Mouse (Mus musculus) embryonic facial prominence, embryonic 15.5 days (tissue): ENCODE measurements around the gene Kirrel3. TPM values are rescaled to one million over a fixed set of nuclear protein-coding genes. Genes with fewer than 3 reads are reported as not detected.

ENCODE experiments used
- ATAC-seq: fragments of 200-750 bp; cut with Nextera tagmentation; 2 replicates; pipeline ENCODE4 v1.8.0; 2017; ENCODE audit warnings: low read depth, moderate TSS enrichment; ENCODE audit not compliant: insufficient number of reproducible peaks, low FRiP score, low TSS enrichment
- H3K27ac ChIP-seq: fragments of 300-500 bp; sonication (generic); replicated peaks from 2 replicates; pipeline ENCODE4 v1.5.1; 2015; ENCODE audit warnings: mild to moderate bottlenecking, inconsistent platforms
- H3K27me3 ChIP-seq: fragments of 300-500 bp; sonication (generic); 2 replicates; pipeline ENCODE4 v1.6.1; 2015; ENCODE audit warnings: inconsistent platforms
- H3K36me3 ChIP-seq: fragments of 300-500 bp; sonication (generic); 2 replicates; pipeline ENCODE4 v1.6.1; 2015; ENCODE audit warnings: mild to moderate bottlenecking, inconsistent platforms
- H3K4me1 ChIP-seq: fragments of 300-500 bp; sonication (generic); 2 replicates; pipeline ENCODE4 v1.6.1; 2015; ENCODE audit warnings: inconsistent platforms
- H3K4me2 ChIP-seq: fragments of 300-500 bp; sonication (generic); replicated peaks from 2 replicates; pipeline ENCODE4 v1.6.1; 2015; ENCODE audit warnings: mild to moderate bottlenecking, inconsistent platforms
- H3K4me3 ChIP-seq: fragments of 300-500 bp; sonication (generic); replicated peaks from 2 replicates; pipeline ENCODE4 v1.5.1; 2015; ENCODE audit warnings: mild to moderate bottlenecking, inconsistent platforms
- H3K9ac ChIP-seq: fragments of 300-500 bp; sonication (generic); 2 replicates; pipeline ENCODE4 v1.6.1; 2015; ENCODE audit warnings: inconsistent platforms
- H3K9me3 ChIP-seq: fragments of 300-500 bp; sonication (generic); replicated peaks from 2 replicates; pipeline ENCODE4 v1.6.1; 2016; ENCODE audit warnings: inconsistent platforms
- WGBS: fragments of 180-500 bp; shearing (Covaris S2); methylation state at CpG from one replicate; pipeline ENCODE4 v1.1.7; 2015; 5-methylcytosine and 5-hydroxymethylcytosine counted together
- polyA plus RNA-seq: library from polyadenylated mRNA; unstranded; fragments of >200 nt; fragmentation: Nextera tagmentation; extraction: Ambion mirVana; gene quantifications from 2 replicates; pipeline ENCODE4 v1.2.1, GENCODE M21; 2015

Kirrel3 gene
- polyA plus RNA-seq, 1 experiment from 2014 or later = 6.6 TPM

DNA sequence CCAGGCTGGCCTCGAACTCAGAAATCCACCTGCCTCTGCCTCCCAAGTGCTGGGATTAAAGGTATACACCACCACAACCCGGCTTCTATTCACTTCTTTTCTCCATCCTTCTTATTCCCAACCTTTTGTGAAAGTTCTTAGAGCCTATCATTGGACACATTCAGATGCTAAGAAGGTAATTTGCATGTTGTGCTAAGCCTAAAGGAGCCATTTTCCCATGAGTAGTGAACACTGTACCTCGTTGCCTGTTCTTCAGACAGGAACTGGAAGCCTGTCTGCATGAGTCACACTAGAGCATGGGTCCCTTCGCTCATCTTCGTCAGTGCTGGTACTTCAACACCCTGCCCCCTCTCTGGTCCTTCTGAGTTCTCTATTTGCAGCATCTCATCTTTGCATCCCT lies 268.2 kb downstream of the Kirrel3 start:
- no peak overlapping the region for H3K4me3 ChIP-seq
- peaks cover 5% of the 10 kb centered on the region; the same call in 1 of the 2 replicates for H3K4me1 ChIP-seq
- no peak overlapping the region for H3K4me2 ChIP-seq
- no peak overlapping the region for H3K27ac ChIP-seq
- no peaks in the 10 kb centered on the region for H3K36me3 ChIP-seq
- no peak overlapping the region for H3K9ac ChIP-seq
- H3K9me3 ChIP-seq = no peaks in the 10 kb centered on the region
- WGBS = 81% methylated on average over 5 of the region's 5 CpGs
- no peaks in the 10 kb centered on the region for H3K27me3 ChIP-seq
- no peak for ATAC-seq

DNA sequence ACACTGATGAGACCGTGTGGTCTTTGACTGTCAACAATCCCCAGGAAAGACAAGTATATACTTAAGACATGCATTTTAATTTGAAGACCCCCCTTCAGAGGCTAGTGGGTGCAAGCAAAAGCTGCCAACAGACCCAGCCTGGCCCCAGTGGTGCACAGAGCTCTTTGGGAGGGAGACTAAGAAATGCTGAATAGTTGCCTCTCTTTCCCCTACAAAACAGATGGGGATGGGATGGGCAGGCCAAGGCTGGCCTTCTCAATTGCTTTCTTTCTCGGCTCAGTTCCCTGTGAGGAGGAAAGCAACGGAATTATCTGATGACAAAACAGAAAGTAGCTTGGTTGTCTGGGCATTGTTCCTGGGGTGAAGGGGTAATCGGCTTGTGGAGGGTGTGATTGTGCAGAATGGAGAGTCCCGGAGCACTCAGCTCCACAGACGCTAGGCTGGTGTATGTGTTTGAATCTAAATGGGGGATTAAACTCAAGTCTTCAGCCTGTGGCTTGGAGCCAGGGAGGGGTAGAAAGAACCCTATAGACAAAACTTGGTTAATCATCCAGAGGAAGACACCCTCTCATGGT lies 268.9 kb downstream of the Kirrel3 start:
- Histone ChIP-seq H3K4me1 (peaks cover 5% of the 10 kb centered on the region; the same call in 1 of the 2 replicates), H3K27ac (no peak overlapping the region), H3K4me3 (no peak overlapping the region), H3K36me3 (no peaks in the 10 kb centered on the region), H3K9ac (no peak overlapping the region), H3K4me2 (no peak overlapping the region), H3K27me3 (no peaks in the 10 kb centered on the region), H3K9me3 (no peaks in the 10 kb centered on the region)
- no peak for ATAC-seq
- WGBS = 67% methylated on average over 6 of the region's 6 CpGs

DNA sequence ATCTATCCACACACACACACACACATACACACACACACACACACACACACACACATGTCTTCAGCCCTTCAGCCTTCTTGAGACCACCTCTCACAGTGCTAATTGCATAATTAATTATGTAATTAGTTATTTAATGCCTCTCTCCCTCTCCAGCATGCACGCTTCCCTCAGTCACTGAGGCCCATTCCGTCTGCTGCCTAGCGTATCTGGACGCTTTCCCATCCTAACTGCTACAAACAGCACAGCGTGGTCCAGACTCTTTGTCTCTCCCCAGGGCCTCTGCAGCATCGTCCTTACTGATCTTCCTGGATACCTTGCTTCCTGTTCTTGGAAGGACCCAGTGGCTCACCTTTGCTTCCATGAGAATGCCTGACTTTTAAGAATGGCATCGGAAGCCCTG lies 270.4 kb downstream of the Kirrel3 start:
- Histone ChIP-seq H3K27me3 (no peaks in the 10 kb centered on the region), H3K27ac (no peak overlapping the region), H3K4me3 (no peak overlapping the region), H3K36me3 (no peaks in the 10 kb centered on the region), H3K9ac (no peak overlapping the region), H3K4me2 (no peak overlapping the region), H3K9me3 (no peaks in the 10 kb centered on the region), H3K4me1 (no peaks in the 10 kb centered on the region)
- ATAC-seq = no peak
- WGBS = 90% methylated on average over 7 of the region's 7 CpGs

DNA sequence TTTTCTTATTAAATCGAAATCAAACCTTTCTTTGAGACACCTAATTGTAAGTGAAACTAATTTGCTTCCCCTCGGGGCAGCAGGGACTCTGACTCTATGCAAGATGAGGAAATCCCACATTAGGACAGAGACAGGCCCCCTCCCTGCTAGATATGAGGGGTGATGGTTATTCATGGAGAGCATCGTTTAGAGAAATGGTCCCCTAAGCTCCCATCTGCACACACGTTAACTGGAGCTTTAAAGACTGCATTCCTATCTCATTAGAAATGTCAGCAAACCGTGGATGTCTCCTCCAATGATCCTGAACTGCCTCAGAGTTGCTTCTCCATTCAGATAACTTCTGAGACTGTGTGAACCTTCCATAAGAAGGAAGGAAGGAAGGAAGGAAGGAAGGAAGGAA lies 273.2 kb downstream of the Kirrel3 start:
- no peak for ATAC-seq
- Histone ChIP-seq H3K36me3 (no peaks in the 10 kb centered on the region), H3K27ac (no peak overlapping the region), H3K27me3 (no peaks in the 10 kb centered on the region), H3K4me2 (no peak overlapping the region), H3K4me3 (no peak overlapping the region), H3K4me1 (no peaks in the 10 kb centered on the region), H3K9ac (no peak overlapping the region), H3K9me3 (no peaks in the 10 kb centered on the region)
- 32% methylated on average over 5 of the region's 5 CpGs for WGBS

DNA sequence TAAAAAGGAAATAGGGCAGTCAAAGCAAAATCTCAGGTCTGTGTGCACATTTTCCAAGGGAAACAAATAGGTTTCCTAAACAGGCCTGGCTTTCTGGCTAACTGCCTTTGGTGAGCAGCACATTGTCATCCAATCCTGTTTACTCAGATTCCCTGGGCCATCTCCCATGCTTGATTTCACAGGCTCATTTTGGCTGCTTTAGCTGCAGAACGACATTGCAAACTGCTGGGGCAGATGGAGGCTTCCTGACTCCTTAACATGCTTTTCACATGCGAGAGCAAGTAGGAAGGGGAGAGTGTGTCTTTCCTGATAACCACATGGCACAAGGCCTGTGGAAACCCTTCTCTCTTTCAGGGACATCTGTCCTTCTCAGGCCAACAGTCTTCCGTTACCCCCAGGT lies 274.8 kb downstream of the Kirrel3 start:
- no peak for ATAC-seq
- H3K36me3 ChIP-seq = no peaks in the 10 kb centered on the region
- no peak overlapping the region for H3K9ac ChIP-seq
- H3K27me3 ChIP-seq = no peaks in the 10 kb centered on the region
- 67% methylated on average over 3 of the region's 3 CpGs for WGBS
- H3K4me3 ChIP-seq = no peak overlapping the region
- no peak overlapping the region for H3K4me2 ChIP-seq
- H3K9me3 ChIP-seq = no peaks in the 10 kb centered on the region
- H3K4me1 ChIP-seq = no peaks in the 10 kb centered on the region
- H3K27ac ChIP-seq = no peak overlapping the region

DNA sequence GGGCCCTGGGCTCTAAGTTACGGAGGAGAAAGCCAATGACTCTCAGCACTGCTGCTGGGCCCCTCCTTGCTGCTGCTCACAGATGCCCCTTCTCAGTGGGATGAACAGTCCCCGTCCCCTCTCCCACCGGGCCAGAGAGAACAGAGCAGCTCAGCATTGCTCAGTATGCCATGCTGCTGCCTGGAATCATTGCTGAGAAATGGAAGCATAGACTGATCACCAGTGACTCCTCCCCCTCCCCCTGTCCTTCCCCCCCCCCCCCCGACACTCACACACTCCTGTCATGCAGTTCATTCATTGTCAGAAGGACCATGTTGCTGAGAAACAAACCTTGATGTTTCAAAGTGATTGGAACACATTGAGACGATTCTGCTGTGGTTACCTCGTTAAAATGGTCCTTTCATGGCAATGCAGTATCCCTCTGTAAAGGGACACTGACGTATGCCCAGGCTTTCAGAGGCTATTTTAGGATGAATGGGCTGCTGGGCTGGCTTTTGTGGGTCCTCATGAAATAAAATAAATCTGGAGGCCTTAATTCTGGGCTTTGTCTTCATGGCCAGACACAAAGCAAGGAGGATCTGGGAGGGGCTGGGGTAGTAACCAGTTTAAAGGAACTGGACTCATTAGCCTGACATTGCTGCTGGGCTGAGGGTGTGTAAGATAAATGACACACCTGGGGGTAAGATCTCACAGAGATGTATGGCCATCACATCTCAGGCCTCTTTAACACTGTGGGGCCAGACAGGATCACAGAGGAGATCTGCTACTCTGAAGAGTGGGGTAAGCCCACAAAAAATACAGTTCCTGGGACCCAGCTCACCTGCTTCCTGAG lies 281.3 kb downstream of the Kirrel3 start:
- H3K4me3 ChIP-seq = no peak overlapping the region
- ATAC-seq = no peak
- no peaks in the 10 kb centered on the region for H3K27me3 ChIP-seq
- no peaks in the 10 kb centered on the region for H3K4me1 ChIP-seq
- H3K9ac ChIP-seq = no peak overlapping the region
- H3K4me2 ChIP-seq = no peak overlapping the region
- WGBS = 49% methylated on average over 7 of the region's 7 CpGs
- no peaks in the 10 kb centered on the region for H3K36me3 ChIP-seq
- no peaks in the 10 kb centered on the region for H3K9me3 ChIP-seq
- no peak overlapping the region for H3K27ac ChIP-seq

DNA sequence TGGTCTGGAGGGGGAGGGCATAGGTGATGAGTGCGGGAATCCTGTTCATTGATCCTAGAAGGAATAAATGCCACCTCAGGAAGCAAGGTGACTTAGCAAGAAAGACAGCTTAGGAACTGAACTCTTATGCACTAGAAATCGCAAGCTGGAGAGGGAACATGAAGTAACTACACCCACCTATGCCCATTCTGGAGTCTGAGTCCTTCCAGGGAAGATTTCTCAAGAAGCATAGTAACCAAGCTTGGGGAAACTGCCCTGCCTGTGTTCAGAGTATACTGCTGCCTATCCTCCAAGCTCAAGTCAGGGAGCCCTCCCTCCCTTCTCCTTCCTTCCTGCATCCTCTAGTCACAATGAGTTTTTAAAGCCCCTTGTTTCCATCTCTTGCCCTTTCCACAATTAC lies 283.3 kb downstream of the Kirrel3 start:
- Histone ChIP-seq H3K4me1 (no peaks in the 10 kb centered on the region), H3K27ac (no peak overlapping the region), H3K9me3 (no peaks in the 10 kb centered on the region), H3K27me3 (no peaks in the 10 kb centered on the region), H3K4me2 (no peak overlapping the region), H3K9ac (no peak overlapping the region), H3K36me3 (no peaks in the 10 kb centered on the region), H3K4me3 (no peak overlapping the region)
- WGBS = 94% methylated on average over 2 of the region's 2 CpGs
- no peak for ATAC-seq

DNA sequence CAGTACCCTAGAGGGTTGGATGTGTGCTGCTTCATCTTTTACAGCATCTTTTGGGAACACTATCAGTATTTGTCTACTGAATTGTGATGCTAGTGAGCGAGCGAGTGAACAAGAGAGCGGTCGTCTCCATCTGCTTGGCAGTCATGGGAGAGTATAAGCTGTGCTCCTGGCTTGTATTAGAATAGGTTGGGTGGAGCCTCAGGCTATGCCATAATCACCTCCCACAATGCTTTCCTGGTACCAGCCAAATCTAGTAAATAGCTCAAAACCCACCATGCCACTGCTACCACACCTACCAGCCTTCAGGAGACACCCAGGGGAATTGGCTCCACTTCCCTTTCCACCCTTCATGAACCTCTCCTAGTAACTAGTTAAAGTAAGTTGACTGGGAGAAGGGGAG lies 285.3 kb downstream of the Kirrel3 start:
- Histone ChIP-seq H3K4me2 (no peak overlapping the region), H3K9ac (no peak overlapping the region), H3K27me3 (no peaks in the 10 kb centered on the region), H3K9me3 (no peaks in the 10 kb centered on the region), H3K27ac (no peak overlapping the region), H3K4me3 (no peak overlapping the region), H3K4me1 (no peaks in the 10 kb centered on the region), H3K36me3 (no peaks in the 10 kb centered on the region)
- 91% methylated on average over 4 of the region's 4 CpGs for WGBS
- no peak for ATAC-seq

DNA sequence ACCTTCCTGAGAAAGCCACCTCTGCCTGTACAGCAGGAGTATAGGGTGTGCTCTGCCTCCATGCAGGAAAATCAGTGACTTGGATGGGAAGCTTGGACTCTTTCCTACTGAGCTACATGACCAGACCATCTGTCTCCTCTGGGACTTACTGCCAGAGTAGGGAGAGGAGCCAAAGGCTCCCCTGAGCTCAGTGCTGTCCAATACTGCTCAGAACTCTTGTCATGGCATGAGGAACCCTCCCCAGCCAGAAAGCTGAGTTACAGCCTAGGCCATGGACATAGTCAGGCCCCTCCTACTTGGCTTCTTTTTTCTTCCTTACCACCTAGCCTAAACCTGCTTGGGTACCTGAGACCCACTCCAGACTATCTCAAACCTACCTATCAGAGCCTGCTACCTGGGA lies 285.7 kb downstream of the Kirrel3 start:
- Histone ChIP-seq H3K27ac (no peak overlapping the region), H3K4me3 (no peak overlapping the region), H3K4me1 (no peaks in the 10 kb centered on the region), H3K9ac (no peak overlapping the region), H3K9me3 (no peaks in the 10 kb centered on the region), H3K27me3 (no peaks in the 10 kb centered on the region), H3K4me2 (no peak overlapping the region), H3K36me3 (no peaks in the 10 kb centered on the region)
- no peak for ATAC-seq

DNA sequence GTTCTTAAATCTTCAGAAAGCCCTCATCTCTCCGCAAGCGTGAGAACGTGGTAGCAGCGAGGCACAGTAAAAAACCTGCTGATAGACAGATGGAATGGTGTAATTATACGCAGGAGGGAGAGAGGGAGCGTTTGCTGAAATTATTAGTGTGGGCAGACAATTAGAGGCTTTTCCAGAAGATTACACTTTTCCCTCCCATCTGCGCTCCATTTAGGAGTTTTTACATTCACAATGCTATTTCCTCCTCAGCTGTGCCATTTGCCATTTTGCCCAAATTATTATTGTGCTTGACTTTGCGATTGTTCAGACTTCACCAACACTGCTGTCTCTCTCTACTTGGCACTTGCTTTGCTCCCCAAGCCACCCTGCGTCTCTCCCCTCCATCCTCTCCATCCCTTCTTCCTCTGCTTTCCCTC lies 286.3 kb downstream of the Kirrel3 start:
- Histone ChIP-seq H3K27me3 (no peaks in the 10 kb centered on the region), H3K4me2 (no peak overlapping the region), H3K9me3 (no peaks in the 10 kb centered on the region), H3K36me3 (no peaks in the 10 kb centered on the region), H3K9ac (no peak overlapping the region), H3K4me1 (no peaks in the 10 kb centered on the region), H3K27ac (no peak overlapping the region), H3K4me3 (no peak overlapping the region)
- ATAC-seq = no peak
- WGBS = 71% methylated on average over 9 of the region's 9 CpGs

DNA sequence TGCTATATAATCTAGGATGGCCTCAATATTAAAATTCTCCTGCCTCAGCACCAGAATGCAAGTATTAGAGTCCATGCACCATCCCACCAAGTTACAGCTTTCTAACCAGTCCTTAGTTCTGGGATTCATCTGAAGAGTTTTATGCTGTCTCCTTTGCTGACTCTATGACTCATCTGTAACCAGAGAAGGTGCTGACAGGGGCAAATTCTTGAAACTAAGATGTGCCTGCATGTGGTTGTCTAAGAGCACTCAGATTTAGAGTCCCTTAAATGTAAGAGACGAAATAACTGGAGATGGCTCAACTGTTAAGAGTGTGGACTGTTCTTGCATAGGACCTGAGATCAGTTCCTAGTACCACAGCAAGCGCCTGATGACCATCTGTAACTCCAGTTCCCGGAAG lies 295.7 kb downstream of the Kirrel3 start:
- Histone ChIP-seq H3K4me1 (no peaks in the 10 kb centered on the region), H3K27me3 (no peaks in the 10 kb centered on the region), H3K4me3 (no peak overlapping the region), H3K27ac (no peak overlapping the region), H3K36me3 (no peaks in the 10 kb centered on the region), H3K9ac (no peak overlapping the region), H3K4me2 (no peak overlapping the region), H3K9me3 (no peaks in the 10 kb centered on the region)
- 79% methylated on average over 3 of the region's 3 CpGs for WGBS
- no peak for ATAC-seq

DNA sequence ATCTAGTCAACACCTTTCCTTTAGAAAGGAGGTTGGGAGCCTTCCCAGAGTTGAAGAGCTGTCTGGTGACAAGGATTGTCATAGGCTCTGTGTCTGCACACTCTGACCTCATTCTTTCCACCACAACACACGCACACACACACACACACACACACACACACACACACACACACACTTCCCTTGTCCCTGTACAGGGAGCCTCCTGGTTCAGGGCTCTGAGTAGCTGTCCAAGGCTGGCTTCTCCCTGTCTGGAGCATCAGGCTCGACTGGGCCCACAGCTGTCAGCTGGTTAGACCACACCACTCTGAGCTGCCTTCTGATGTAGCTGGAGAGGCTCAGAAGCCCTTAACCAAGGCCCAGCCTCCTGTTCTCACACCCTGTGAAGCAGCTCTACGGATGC lies 302.2 kb downstream of the Kirrel3 start:
- WGBS = 60% methylated on average over 3 of the region's 3 CpGs
- H3K4me2 ChIP-seq = no peak overlapping the region
- ATAC-seq = no peak
- H3K4me3 ChIP-seq = no peak overlapping the region
- H3K27ac ChIP-seq = no peak overlapping the region
- no peaks in the 10 kb centered on the region for H3K27me3 ChIP-seq
- no peak overlapping the region for H3K9ac ChIP-seq
- no peaks in the 10 kb centered on the region for H3K9me3 ChIP-seq
- no peaks in the 10 kb centered on the region for H3K36me3 ChIP-seq
- no peaks in the 10 kb centered on the region for H3K4me1 ChIP-seq
